Mouse (Mus musculus): ENCODE measurements around the gene Gm45234. TPM values are rescaled to one million over a fixed set of nuclear protein-coding genes. Genes with fewer than 3 reads are reported as not detected.

The Gm45234 gene
- polyA plus RNA-seq, 1 experiment = not detected

GRCm38 (mm10) chr6:124737040-124737439, 18.8 kb downstream of the Gm45234 start:
- WGBS = 82% methylated on average over 11 of the region's 11 CpGs
- DNase-seq = no peak

GRCm38 (mm10) chr6:124734417-124734816, 21.4 kb downstream of the Gm45234 start:
- H3K27me3 ChIP-seq (ENCODE audit: control insufficient read depth, insufficient read depth, low read length) = no peaks in the 10 kb centered on the region
- no peaks in the 10 kb centered on the region for H3K4me1 ChIP-seq (ENCODE audit: control insufficient read depth, insufficient read depth, low read length)
- H3K4me3 ChIP-seq (replicated peaks; ENCODE audit: insufficient read depth, low read depth, low read length) = no peak overlapping the region
- no peak for DNase-seq
- no peak overlapping the region for H3K27ac ChIP-seq (ENCODE audit: insufficient read depth, low read length)
- WGBS = 95% methylated on average over 3 of the region's 3 CpGs
- TF ChIP-seq CTCF (IDR thresholded peaks at IDR 0.05; ENCODE audit: borderline replicate concordance, insufficient read depth, low read depth, low read length) (no peak), POLR2A (IDR thresholded peaks at IDR 0.05; ENCODE audit: borderline replicate concordance, insufficient read depth, low read length) (no peak)

More at GRCm38 (mm10) chr6:124737040-124737439, 18.8 kb downstream of the Gm45234 start:
- H3K4me3 ChIP-seq (replicated peaks; ENCODE audit: insufficient read depth, low read depth, low read length) = no peak overlapping the region
- H3K4me1 ChIP-seq (ENCODE audit: control insufficient read depth, insufficient read depth, low read length) = 0 out of 2 replicates have a peak, but pooled peaks cover 4% of the 10 kb centered on the region
- no peak overlapping the region for H3K27ac ChIP-seq (ENCODE audit: insufficient read depth, low read length)
- TF ChIP-seq CTCF (IDR thresholded peaks at IDR 0.05; ENCODE audit: borderline replicate concordance, insufficient read depth, low read depth, low read length) = no peak
- TF ChIP-seq POLR2A (IDR thresholded peaks at IDR 0.05; ENCODE audit: borderline replicate concordance, insufficient read depth, low read length) = no peak
- H3K27me3 ChIP-seq (ENCODE audit: control insufficient read depth, insufficient read depth, low read length) = no peaks in the 10 kb centered on the region

GRCm38 (mm10) chr6:124732476-124733370, 23.1 kb downstream of the Gm45234 start:
- H3K27me3 ChIP-seq (ENCODE audit: control insufficient read depth, insufficient read depth, low read length) = no peaks in the 10 kb centered on the region
- no peak overlapping the region for H3K4me3 ChIP-seq (replicated peaks; ENCODE audit: insufficient read depth, low read depth, low read length)
- no peak overlapping the region for H3K27ac ChIP-seq (ENCODE audit: insufficient read depth, low read length)
- 56% methylated on average over 19 of the region's 19 CpGs for WGBS
- TF ChIP-seq POLR2A (IDR thresholded peaks at IDR 0.05; ENCODE audit: borderline replicate concordance, insufficient read depth, low read length) (no peak), CTCF (IDR thresholded peaks at IDR 0.05; ENCODE audit: borderline replicate concordance, insufficient read depth, low read depth, low read length) (no peak)
- no peaks in the 10 kb centered on the region for H3K4me1 ChIP-seq (ENCODE audit: control insufficient read depth, insufficient read depth, low read length)
- DNase-seq = no peak

GRCm38 (mm10) chr6:124731038-124731437, 24.8 kb downstream of the Gm45234 start:
- Histone ChIP-seq H3K27ac (ENCODE audit: insufficient read depth, low read length) (no peak overlapping the region), H3K4me1 (ENCODE audit: control insufficient read depth, insufficient read depth, low read length) (no peaks in the 10 kb centered on the region), H3K4me3 (replicated peaks; ENCODE audit: insufficient read depth, low read depth, low read length) (no peak overlapping the region), H3K27me3 (ENCODE audit: control insufficient read depth, insufficient read depth, low read length) (no peaks in the 10 kb centered on the region)
- DNase-seq = no peak
- 85% methylated on average over 7 of the region's 7 CpGs for WGBS
- TF ChIP-seq POLR2A (IDR thresholded peaks at IDR 0.05; ENCODE audit: borderline replicate concordance, insufficient read depth, low read length) (no peak), CTCF (IDR thresholded peaks at IDR 0.05; ENCODE audit: borderline replicate concordance, insufficient read depth, low read depth, low read length) (no peak)

- 84% methylated on average over 8 of the region's 8 CpGs for WGBS
- TF ChIP-seq POLR2A (IDR thresholded peaks at IDR 0.05; ENCODE audit: borderline replicate concordance, insufficient read depth, low read length) (no peak), CTCF (IDR thresholded peaks at IDR 0.05; ENCODE audit: borderline replicate concordance, insufficient read depth, low read depth, low read length) (no peak)
- no peaks in the 10 kb centered on the region for H3K27me3 ChIP-seq (ENCODE audit: control insufficient read depth, insufficient read depth, low read length)
- H3K4me3 ChIP-seq (replicated peaks; ENCODE audit: insufficient read depth, low read depth, low read length) = no peak overlapping the region
- H3K4me1 ChIP-seq (ENCODE audit: control insufficient read depth, insufficient read depth, low read length) = no peaks in the 10 kb centered on the region
- no peak for DNase-seq
- no peak overlapping the region for H3K27ac ChIP-seq (ENCODE audit: insufficient read depth, low read length)
These were observed 25.7 kb downstream of the Gm45234 start for GRCm38 (mm10) chr6:124729850-124730705.

- WGBS = 86% methylated on average over 10 of the region's 10 CpGs
- TF ChIP-seq CTCF (IDR thresholded peaks at IDR 0.05; ENCODE audit: borderline replicate concordance, insufficient read depth, low read depth, low read length) (no peak), POLR2A (IDR thresholded peaks at IDR 0.05; ENCODE audit: borderline replicate concordance, insufficient read depth, low read length) (no peak)
- no peak for DNase-seq
- H3K27me3 ChIP-seq (ENCODE audit: control insufficient read depth, insufficient read depth, low read length) = no peaks in the 10 kb centered on the region
- no peak overlapping the region for H3K27ac ChIP-seq (ENCODE audit: insufficient read depth, low read length)
- no peak overlapping the region for H3K4me3 ChIP-seq (replicated peaks; ENCODE audit: insufficient read depth, low read depth, low read length)
- H3K4me1 ChIP-seq (ENCODE audit: control insufficient read depth, insufficient read depth, low read length) = no peaks in the 10 kb centered on the region
These were observed 27.2 kb downstream of the Gm45234 start for GRCm38 (mm10) chr6:124728621-124729020.

GRCm38 (mm10) chr6:124724472-124724871, 31.3 kb downstream of the Gm45234 start:
- H3K27ac ChIP-seq (ENCODE audit: insufficient read depth, low read length) = no peak overlapping the region
- 85% methylated on average over 10 of the region's 10 CpGs for WGBS
- TF ChIP-seq POLR2A (IDR thresholded peaks at IDR 0.05; ENCODE audit: borderline replicate concordance, insufficient read depth, low read length) (no peak), CTCF (IDR thresholded peaks at IDR 0.05; ENCODE audit: borderline replicate concordance, insufficient read depth, low read depth, low read length) (no peak)
- no peak for DNase-seq
- H3K4me3 ChIP-seq (replicated peaks; ENCODE audit: insufficient read depth, low read depth, low read length) = no peak overlapping the region
- no peaks in the 10 kb centered on the region for H3K27me3 ChIP-seq (ENCODE audit: control insufficient read depth, insufficient read depth, low read length)
- no peaks in the 10 kb centered on the region for H3K4me1 ChIP-seq (ENCODE audit: control insufficient read depth, insufficient read depth, low read length)
